Mouse (Mus musculus) ES-E14 (cell line): Measurements from ENCODE around the gene Hist4h4. TPM values are rescaled to one million over a fixed set of nuclear protein-coding genes. Genes with fewer than 3 reads are reported as not detected.

Experiments
- DNase-seq: peaks from one replicate; pipeline ENCODE4 v3.0.0-alpha.2; 2013; ENCODE audit warnings: low read depth, low spot score
- H3K27ac ChIP-seq: 2 replicates; pipeline ENCODE4 v1.5.1; 2012; ENCODE audit warnings: low read depth, mild to moderate bottlenecking, low read length, moderate library complexity, mixed read lengths; ENCODE audit not compliant: poor library complexity, insufficient read depth, severe bottlenecking
- H3K36me3 ChIP-seq: 2 replicates; pipeline ENCODE4 v1.6.1; 2012; ENCODE audit warnings: mild to moderate bottlenecking, low read length, moderate library complexity, mixed read lengths; ENCODE audit not compliant: control insufficient read depth, poor library complexity, insufficient read depth, severe bottlenecking
- H3K4me1 ChIP-seq, 2 experiments: fragments of 150-350 bp in 1 of 2; sonication (generic) in 1 of 2; 2 replicates each; pipeline ENCODE4 v1.6.1; 2012; ENCODE audit warnings: low read length in 2 of 2, mild to moderate bottlenecking in 1 of 2, mixed read lengths in 1 of 2; ENCODE audit not compliant: control insufficient read depth in 2 of 2, insufficient read depth in 2 of 2, poor library complexity in 1 of 2
- H3K4me3 ChIP-seq, 2 experiments: fragments of 150-350 bp in 1 of 2; sonication (generic) in 1 of 2; 2 replicates each; pipeline ENCODE4 v1.5.1; 2012; ENCODE audit warnings: low read length in 2 of 2, low read depth in 1 of 2, mild to moderate bottlenecking in 1 of 2, mixed read lengths in 1 of 2; ENCODE audit not compliant: insufficient read depth in 1 of 2, poor library complexity in 1 of 2, severe bottlenecking in 1 of 2
- H3K9ac ChIP-seq: 2 replicates; pipeline ENCODE4 v1.6.1; 2012; ENCODE audit warnings: low read depth, mild to moderate bottlenecking, low read length, mixed read lengths; ENCODE audit not compliant: poor library complexity, insufficient read depth, severe bottlenecking
- H3K9me3 ChIP-seq: fragments of 150-350 bp; sonication (generic); 2 replicates; pipeline ENCODE4 v1.6.1; 2012; ENCODE audit warnings: low read depth, mild to moderate bottlenecking, low read length; ENCODE audit not compliant: control insufficient read depth, insufficient read depth
- CHD2 ChIP-seq: IDR thresholded peaks from 2 replicates; pipeline ENCODE4 v1.6.1; 2014; ENCODE audit warnings: mild to moderate bottlenecking, low read depth, low read length, inconsistent platforms
- HCFC1 ChIP-seq: IDR thresholded peaks from 2 replicates; pipeline ENCODE4 v1.6.1; 2012; ENCODE audit warnings: low read length, inconsistent platforms, borderline replicate concordance; ENCODE audit not compliant: insufficient read depth
- MAFK ChIP-seq: IDR thresholded peaks from 2 replicates; pipeline ENCODE4 v1.6.1; 2014; ENCODE audit warnings: mild to moderate bottlenecking, low read depth, low read length, inconsistent platforms; ENCODE audit not compliant: insufficient read depth
- ZC3H11A ChIP-seq: IDR thresholded peaks from 2 replicates; pipeline ENCODE4 v1.6.1; 2012; ENCODE audit warnings: low read depth, mild to moderate bottlenecking, inconsistent platforms, low read length, borderline replicate concordance
- ZNF384 ChIP-seq: IDR thresholded peaks from 2 replicates; pipeline ENCODE4 v1.6.1; 2012; ENCODE audit warnings: low read depth, low read length, inconsistent platforms
- in situ Hi-C, 2 experiments: fragments of 600-800 bp; cut with MboI; formaldehyde crosslinking; loops; one replicate each; pipeline ENCODE4 v1.15.1; 2025; ENCODE audit warnings: low sequenced_read_pairs in 2 of 2, inconsistent platforms in 1 of 2; ENCODE audit not compliant: unreplicated experiment in 2 of 2
- total RNA-seq: library from RNA; depleted of rRNA; stranded (reverse); fragments of 300-350 nt; gene quantifications from 2 replicates; pipeline ENCODE4 v1.2.3, GENCODE M21; 2012

Hist4h4 gene
- total RNA-seq, 1 experiment: 110 TPM

- in situ Hi-C loops: no loop called here
- H3K4me3 ChIP-seq: peak within 1 kb of the TSS; percentile 80 to 98
- peak within 1 kb of the TSS; percentile 93 for H3K9ac ChIP-seq
- peaks cover 3 to 17% of the 10 kb centered on the region in 2 experiments; a peak in 2 of 4 replicates for H3K4me1 ChIP-seq
- DNase-seq: peak; percentile 93
- H3K27ac ChIP-seq: peak within 1 kb of the TSS; percentile 83
- peaks cover 8% of the 10 kb centered on the region for H3K36me3 ChIP-seq
- TF ChIP-seq HCFC1 (no peak), CHD2 (peak; percentile 86)
- no peaks in the 10 kb centered on the region for H3K9me3 ChIP-seq
Measured at GRCm38 (mm10) chr6:136808014-136808417, 3.8 kb upstream of the Hist4h4 start, which contains the start of gene H2afj. TSS of gene H2afj (plus strand) at chr6:136808244.

- H3K27ac ChIP-seq: peak overlapping the region; percentile 73; the same call in 1 of the 2 replicates
- in situ Hi-C loops: no loop called here
- peaks cover 7% of the 10 kb centered on the region; the same call in 1 of the 2 replicates for H3K36me3 ChIP-seq
- no peak for TF ChIP-seq HCFC1
- TF ChIP-seq ZNF384: no peak
- no peaks in the 10 kb centered on the region for H3K9me3 ChIP-seq
- DNase-seq: no peak
- peak overlapping the region; percentile 78 for H3K9ac ChIP-seq
- H3K4me1 ChIP-seq: peaks cover 4 to 16% of the 10 kb centered on the region in 2 experiments; a peak in 2 of 4 replicates
- peak overlapping the region; percentile 51 to 64 for H3K4me3 ChIP-seq
Measured at GRCm38 (mm10) chr6:136807395-136808013, 3.3 kb upstream of the Hist4h4 start.

- no peak for TF ChIP-seq MAFK
- TF ChIP-seq ZC3H11A: no peak
- TF ChIP-seq CHD2: no peak
- no peak for TF ChIP-seq HCFC1
Measured at GRCm38 (mm10) chr6:136806819-136807218, 2.6 kb upstream of the Hist4h4 start.

GRCm38 (mm10) chr6:136805409-136805775 lies 1.2 kb upstream of the Hist4h4 start:
- Histone ChIP-seq H3K9me3 (no peaks in the 10 kb centered on the region), H3K9ac (no peak overlapping the region), H3K36me3 (peaks cover 6% of the 10 kb centered on the region; the same call in 1 of the 2 replicates), H3K27ac (no peak overlapping the region), H3K4me3 (no peak overlapping the region), H3K4me1 (peaks cover 4 to 9% of the 10 kb centered on the region in 2 experiments; a peak in 2 of 4 replicates)
- no peak for DNase-seq
- in situ Hi-C loops: no loop called here
- no peak for TF ChIP-seq HCFC1
- TF ChIP-seq CHD2: no peak
- no peak for TF ChIP-seq MAFK
- TF ChIP-seq ZC3H11A: no peak
- TF ChIP-seq ZNF384: no peak

More at GRCm38 (mm10) chr6:136806819-136807218, 2.6 kb upstream of the Hist4h4 start:
- no peak for DNase-seq
- Histone ChIP-seq H3K4me3 (no peak overlapping the region; a peak in 1 of 4 replicates), H3K36me3 (peaks cover 7% of the 10 kb centered on the region; the same call in 1 of the 2 replicates), H3K9ac (peak overlapping the region; percentile 78; the same call in 1 of the 2 replicates), H3K27ac (no peak overlapping the region; the same call in 1 of the 2 replicates), H3K4me1 (peaks cover 4 to 13% of the 10 kb centered on the region in 2 experiments; a peak in 2 of 4 replicates), H3K9me3 (no peaks in the 10 kb centered on the region)
- in situ Hi-C loops: no loop called here
